Mouse (Mus musculus): Measurements from ENCODE around the gene Pgm2l1.

- no peak for TF ChIP-seq ZNF384 (IDR thresholded peaks at IDR 0.05; ENCODE audit: low read depth, low read length)
- TF ChIP-seq MAFK (IDR thresholded peaks at IDR 0.05; ENCODE audit: insufficient read depth, low read depth, low read length) = no peak
- no peak for TF ChIP-seq HCFC1 (IDR thresholded peaks at IDR 0.05; ENCODE audit: borderline replicate concordance, insufficient read depth, low read length)
- no peak for TF ChIP-seq CHD2 (IDR thresholded peaks at IDR 0.05; ENCODE audit: low read depth, low read length)
- no peak for TF ChIP-seq ZC3H11A (IDR thresholded peaks at IDR 0.05; ENCODE audit: borderline replicate concordance, low read depth, low read length)
Measured at GRCm38 (mm10) chr7:100243007-100243406, 15.8 kb downstream of the Pgm2l1 start.
